Mouse (Mus musculus) midbrain, embryonic 10.5 days (tissue): ENCODE measurements around the gene Krtap16-3. TPM values are rescaled to one million over a fixed set of nuclear protein-coding genes. Genes with fewer than 3 reads are reported as not detected.

Source experiments
- DNase-seq: peaks from one replicate; pipeline ENCODE4 v3.0.0-alpha.2; 2017; ENCODE audit warnings: low spot score
- H3K27ac ChIP-seq: fragments of 300-500 bp; sonication (generic); replicated peaks from 2 replicates; pipeline ENCODE4 v1.5.1; 2016; ENCODE audit warnings: mild to moderate bottlenecking
- H3K27me3 ChIP-seq: fragments of 300-500 bp; sonication (generic); 2 replicates; pipeline ENCODE4 v1.6.1; 2016; ENCODE audit warnings: low read depth, mild to moderate bottlenecking; ENCODE audit not compliant: poor library complexity, severe bottlenecking
- H3K36me3 ChIP-seq: fragments of 300-500 bp; sonication (generic); 2 replicates; pipeline ENCODE4 v1.6.1; 2016; ENCODE audit warnings: mild to moderate bottlenecking, moderate library complexity
- H3K4me1 ChIP-seq: fragments of 300-500 bp; sonication (generic); 2 replicates; pipeline ENCODE4 v1.6.1; 2016
- H3K4me3 ChIP-seq: fragments of 300-500 bp; sonication (generic); 2 replicates; pipeline ENCODE4 v1.5.1; 2016; ENCODE audit warnings: mild to moderate bottlenecking, moderate library complexity
- H3K9me3 ChIP-seq: fragments of 300-500 bp; sonication (generic); replicated peaks from 2 replicates; pipeline ENCODE4 v1.6.1; 2016; ENCODE audit warnings: mild to moderate bottlenecking
- WGBS: fragments of 180-500 bp; shearing (Covaris S2); methylation state at CpG from one replicate; pipeline ENCODE4 v1.1.7; 2016; 5-methylcytosine and 5-hydroxymethylcytosine counted together
- polyA plus RNA-seq: library from polyadenylated mRNA; unstranded; fragments of >200 nt; fragmentation: Nextera tagmentation; extraction: Ambion mirVana; gene quantifications from 2 replicates; pipeline ENCODE4 v1.2.1, GENCODE M21; 2016

Gene Krtap16-3
- not detected in 2 replicates for polyA plus RNA-seq

GRCm38 (mm10) chr16:88962773-88963172 lies at the start of gene Krtap16-3:
Gene Krtap16-3 (minus strand): TSS chr16:88962873.
- no peak for DNase-seq
- no peak within 1 kb of the TSS for H3K27ac ChIP-seq
- H3K4me3 ChIP-seq = no peak within 1 kb of the TSS
- H3K4me1 ChIP-seq = no peaks in the 10 kb centered on the region
- 91% methylated on average over 7 of the region's 7 CpGs for WGBS
- H3K36me3 ChIP-seq = no peaks in the 10 kb centered on the region
- no peaks in the 10 kb centered on the region; the same call in 1 of the 2 replicates for H3K9me3 ChIP-seq
- H3K27me3 ChIP-seq = no peaks in the 10 kb centered on the region

- H3K4me3 ChIP-seq = no peak within 1 kb of the TSS
- H3K36me3 ChIP-seq = no peaks in the 10 kb centered on the region
- WGBS = 84% methylated on average over 5 of the region's 5 CpGs
- no peak within 1 kb of the TSS for H3K27ac ChIP-seq
- H3K9me3 ChIP-seq = no peaks in the 10 kb centered on the region
- DNase-seq = no peak
- no peaks in the 10 kb centered on the region for H3K27me3 ChIP-seq
- H3K4me1 ChIP-seq = no peaks in the 10 kb centered on the region
Measured at GRCm38 (mm10) chr16:89010659-89011058, 48.0 kb upstream of the Krtap16-3 start, which contains the start of gene Krtap22-2. Gene Krtap22-2 (minus strand): TSS chr16:89010759.

GRCm38 (mm10) chr16:88941106-88941505 lies 21.6 kb downstream of the Krtap16-3 start:
- H3K27me3 ChIP-seq = no peaks in the 10 kb centered on the region
- H3K9me3 ChIP-seq = no peaks in the 10 kb centered on the region
- WGBS = 90% methylated on average over 6 of the region's 6 CpGs
- H3K36me3 ChIP-seq = no peaks in the 10 kb centered on the region
- no peaks in the 10 kb centered on the region for H3K4me1 ChIP-seq
- DNase-seq = no peak
- H3K27ac ChIP-seq = no peak overlapping the region
- no peak overlapping the region for H3K4me3 ChIP-seq

- H3K27ac ChIP-seq = no peak overlapping the region
- no peaks in the 10 kb centered on the region for H3K9me3 ChIP-seq
- no peaks in the 10 kb centered on the region for H3K27me3 ChIP-seq
- H3K4me3 ChIP-seq = no peak overlapping the region
- 76% methylated on average over 7 of the region's 7 CpGs for WGBS
- H3K36me3 ChIP-seq = no peaks in the 10 kb centered on the region
- DNase-seq = peak; percentile 22
- H3K4me1 ChIP-seq = no peaks in the 10 kb centered on the region
Measured at GRCm38 (mm10) chr16:88938252-88938651, 24.4 kb downstream of the Krtap16-3 start.

GRCm38 (mm10) chr16:88932165-88932564 lies 30.5 kb downstream of the Krtap16-3 start, which contains the start of gene Krtap19-9b:
Gene Krtap19-9b (minus strand): TSS chr16:88932265.
- WGBS = 92% methylated on average over 3 of the region's 3 CpGs
- Histone ChIP-seq H3K36me3 (no peaks in the 10 kb centered on the region), H3K4me1 (no peaks in the 10 kb centered on the region), H3K9me3 (no peaks in the 10 kb centered on the region), H3K27me3 (no peaks in the 10 kb centered on the region), H3K4me3 (no peak within 1 kb of the TSS), H3K27ac (no peak within 1 kb of the TSS)
- no peak for DNase-seq

Other genes starting within 250 kb of the Krtap16-3 start
- not detected in 2 replicates for gene Krtap13-1, start 234.0 kb downstream of the Krtap16-3 start, polyA plus RNA-seq
- gene Krtap13, start 211.2 kb downstream of the Krtap16-3 start, polyA plus RNA-seq = not detected in 2 replicates
- gene 2310034C09Rik, start 204.0 kb downstream of the Krtap16-3 start, polyA plus RNA-seq = not detected in 2 replicates
- gene 2310057N15Rik, start 188.7 kb downstream of the Krtap16-3 start, polyA plus RNA-seq = not detected in 2 replicates
- not detected in 2 replicates for gene Gm5965, start 185.0 kb downstream of the Krtap16-3 start, polyA plus RNA-seq
- not detected in 2 replicates for gene Gm20741, start 150.7 kb downstream of the Krtap16-3 start, polyA plus RNA-seq
- not detected in 2 replicates for gene Krtap15, start 142.7 kb downstream of the Krtap16-3 start, polyA plus RNA-seq
- not detected in 2 replicates for gene Krtap14, start 136.7 kb downstream of the Krtap16-3 start, polyA plus RNA-seq
- gene Krtap19-1, start 93.5 kb downstream of the Krtap16-3 start, polyA plus RNA-seq = not detected in 2 replicates
- not detected in 2 replicates for gene Krtap19-2, start 88.6 kb downstream of the Krtap16-3 start, polyA plus RNA-seq
- gene Krtap19-3, start 84.8 kb downstream of the Krtap16-3 start, polyA plus RNA-seq = not detected in 2 replicates
- gene Krtap19-4, start 77.8 kb downstream of the Krtap16-3 start, polyA plus RNA-seq = not detected in 2 replicates
- not detected in 2 replicates for gene Krtap19-5, start 66.4 kb downstream of the Krtap16-3 start, polyA plus RNA-seq
- not detected in 2 replicates for gene Krtap19-9b, start 30.6 kb downstream of the Krtap16-3 start, polyA plus RNA-seq
- not detected in 2 replicates for gene Krtap22-2, start 47.9 kb upstream of the Krtap16-3 start, polyA plus RNA-seq
- not detected in 2 replicates for gene Gm10229, start 52.4 kb upstream of the Krtap16-3 start, polyA plus RNA-seq
- not detected in 2 replicates for gene Krtap6-1, start 68.8 kb upstream of the Krtap16-3 start, polyA plus RNA-seq
- gene Gm10228, start 78.6 kb upstream of the Krtap16-3 start, polyA plus RNA-seq = not detected in 2 replicates
- gene Krtap6-5, start 85.0 kb upstream of the Krtap16-3 start, polyA plus RNA-seq = not detected in 2 replicates
- not detected in 2 replicates for gene 1110025L11Rik, start 101.1 kb upstream of the Krtap16-3 start, polyA plus RNA-seq
- not detected in 2 replicates for gene Krtap6-3, start 121.1 kb upstream of the Krtap16-3 start, polyA plus RNA-seq
- gene Gm6358, start 178.0 kb upstream of the Krtap16-3 start, polyA plus RNA-seq = not detected in 2 replicates
- gene Gm10061, start 188.2 kb upstream of the Krtap16-3 start, polyA plus RNA-seq = not detected in 2 replicates
- not detected in 2 replicates for gene Gm9789, start 195.1 kb upstream of the Krtap16-3 start, polyA plus RNA-seq
- gene Gm7735, start 206.6 kb upstream of the Krtap16-3 start, polyA plus RNA-seq = not detected in 2 replicates
- not detected in 2 replicates for gene 1110057P08Rik, start 211.9 kb upstream of the Krtap16-3 start, polyA plus RNA-seq
- gene Krtap20-2, start 243.0 kb upstream of the Krtap16-3 start, polyA plus RNA-seq = not detected in 2 replicates